12 mouse cellular contexts compared by ENCODE assay signal in genomic region chr2:168104375-168105144, GRCm38 (mm10). TPM values are rescaled to one million over a fixed set of nuclear protein-coding genes. Genes with fewer than 3 reads are reported as not detected.
A peak's percentile ranks its signal among the peaks of the same experiment; 100 is the strongest.
DNase-seq lines count a peak whose midpoint lies in the region; ATAC-seq and TF ChIP-seq lines count a peak whose summit lies in the region.
"Had no signal": no experiment of that assay in that cellular context is flagged by ENCODE, and none has a peak within 500 bp of the region (broad histone marks: within the 10 kb centered on the region; RNA-seq: fewer than 3 reads in every experiment).

No protein-coding gene starts in this region.

- peak; percentile 47 for DNase-seq in brain, embryonic 14.5 days (ENCODE audit: low read depth)
- peak; percentile 93 for DNase-seq in kidney, adult 9 months
- DNase-seq in right cerebral cortex, postnatal 36 days (ENCODE audit: low spot score in 2 of 2), result no peak
- no peak for DNase-seq in embryo, embryonic 11 days
- DNase-seq: heart, adult 11 months had no signal

- 66% methylated on average over 22 of the region's 22 CpGs for WGBS in liver, embryonic 15.5 days (ENCODE audit: insufficient replicate concordance)
- 61% methylated on average over 22 of the region's 22 CpGs for WGBS in stomach, embryonic 15.5 days
- 69% methylated on average over 22 of the region's 22 CpGs for WGBS in heart, embryonic 11.5 days (ENCODE audit: insufficient replicate concordance)

- peak overlapping the region; percentile 33; the same call in 1 of the 2 replicates for H3K4me2 ChIP-seq in liver, embryonic 15.5 days
- no peak overlapping the region for H3K4me2 ChIP-seq in stomach, embryonic 15.5 days
- H3K4me2 ChIP-seq in heart, embryonic 11.5 days, result no peak overlapping the region
- H3K4me2 ChIP-seq: forebrain, embryonic 12.5 days; hindbrain, embryonic 12.5 days; midbrain, embryonic 12.5 days had no signal

- no peaks in the 10 kb centered on the region for H3K36me3 ChIP-seq in liver, embryonic 15.5 days (replicated peaks)
- no peaks in the 10 kb centered on the region for H3K36me3 ChIP-seq in stomach, embryonic 15.5 days
- no peaks in the 10 kb centered on the region; the same call in 1 of the 2 replicates for H3K36me3 ChIP-seq in heart, embryonic 11.5 days (ENCODE audit: control insufficient read depth, insufficient read depth, low read length)

- ATAC-seq in liver, embryonic 15.5 days (ENCODE audit: insufficient read depth), result peak; percentile 83
- ATAC-seq in stomach, embryonic 15.5 days (ENCODE audit: insufficient read depth, low FRiP score, low read depth), result peak; percentile 89
- no peak for ATAC-seq in heart, embryonic 11.5 days (replicated peaks; ENCODE audit: insufficient number of reproducible peaks, low FRiP score, low TSS enrichment)

- peak overlapping the region; percentile 77 for H3K27ac ChIP-seq in liver, embryonic 15.5 days (replicated peaks)
- H3K27ac ChIP-seq in stomach, embryonic 15.5 days, result peak overlapping the region; percentile 72
- H3K27ac ChIP-seq in heart, embryonic 11.5 days (ENCODE audit: low read depth, low read length), result no peak overlapping the region
- H3K27ac ChIP-seq: forebrain, embryonic 12.5 days; hindbrain, embryonic 12.5 days; left cerebral cortex, adult 2 months; midbrain, embryonic 12.5 days had no signal

- no peaks in the 10 kb centered on the region for H3K27me3 ChIP-seq in liver, embryonic 15.5 days
- H3K27me3 ChIP-seq in stomach, embryonic 15.5 days (replicated peaks), result no peaks in the 10 kb centered on the region
- no peaks in the 10 kb centered on the region for H3K27me3 ChIP-seq in heart, embryonic 11.5 days (ENCODE audit: control insufficient read depth, insufficient read depth, low read length)
- H3K27me3 ChIP-seq: forebrain, embryonic 12.5 days; hindbrain, embryonic 12.5 days; midbrain, embryonic 12.5 days had no signal

- no peaks in the 10 kb centered on the region for H3K9me3 ChIP-seq in liver, embryonic 15.5 days (replicated peaks)
- H3K9me3 ChIP-seq in stomach, embryonic 15.5 days, result no peaks in the 10 kb centered on the region
- H3K9me3 ChIP-seq in heart, embryonic 11.5 days (replicated peaks; ENCODE audit: control insufficient read depth, low read length), result no peaks in the 10 kb centered on the region
- H3K9me3 ChIP-seq: forebrain, embryonic 12.5 days; hindbrain, embryonic 12.5 days; midbrain, embryonic 12.5 days had no signal

- no peak overlapping the region; the same call in 1 of the 2 replicates for H3K9ac ChIP-seq in liver, embryonic 15.5 days
- H3K9ac ChIP-seq in stomach, embryonic 15.5 days, result no peak overlapping the region
- H3K9ac ChIP-seq in heart, embryonic 11.5 days (ENCODE audit: low read depth, low read length), result no peak overlapping the region
- H3K9ac ChIP-seq: forebrain, embryonic 12.5 days; hindbrain, embryonic 12.5 days; midbrain, embryonic 12.5 days had no signal

- no peak for TF ChIP-seq CTCF in brain, embryonic 14.5 days (IDR thresholded peaks at IDR 0.05; ENCODE audit: borderline replicate concordance, extremely low read depth, insufficient read depth, insufficient read length)

- H3K4me1 ChIP-seq in liver, embryonic 15.5 days (replicated peaks), result 0 out of 2 replicates have a peak, but pooled peaks cover 3% of the 10 kb centered on the region
- peaks cover 12% of the 10 kb centered on the region; the same call in 1 of the 2 replicates for H3K4me1 ChIP-seq in stomach, embryonic 15.5 days
- no peaks in the 10 kb centered on the region for H3K4me1 ChIP-seq in heart, embryonic 11.5 days (ENCODE audit: control insufficient read depth, insufficient read depth, low read length)

- TF ChIP-seq POLR2A in brain, embryonic 14.5 days (IDR thresholded peaks at IDR 0.05; ENCODE audit: borderline replicate concordance, extremely low read depth, insufficient read depth, insufficient read length, poor library complexity, severe bottlenecking), result no peak

- H3K4me3 ChIP-seq in liver, embryonic 15.5 days (replicated peaks), result no peak overlapping the region
- H3K4me3 ChIP-seq in stomach, embryonic 15.5 days (replicated peaks), result no peak overlapping the region
- H3K4me3 ChIP-seq in heart, embryonic 11.5 days (ENCODE audit: low read depth, low read length), result no peak overlapping the region
- H3K4me3 ChIP-seq: forebrain, embryonic 12.5 days; hindbrain, embryonic 12.5 days; left cerebral cortex, adult 2 months; midbrain, embryonic 12.5 days had no signal

RNA-seq across cellular contexts. Expression of gene Pard6b, which starts 23.8 kb away (rescaled TPM):
- polyA plus RNA-seq in brain, embryonic 14.5 days (2012; rRNA removed), result 8.0 and 10.3 TPM in 2 replicates
- 2.6 and 2.9 TPM in 2 replicates for polyA plus RNA-seq in liver, embryonic 15.5 days (2015; fragmentation: Nextera tagmentation; extraction: Ambion mirVana)
- 12.7 and 14.9 TPM in 2 replicates for polyA plus RNA-seq in stomach, embryonic 15.5 days (2015; fragmentation: Nextera tagmentation; extraction: Ambion mirVana)
- 8.9 and 11.8 TPM in 2 replicates for polyA plus RNA-seq in heart, embryonic 11.5 days (2014; fragmentation: Nextera tagmentation; extraction: Ambion mirVana)

Comparison
In these comparisons a context has a peak if more than half of its experiments do, and no peak if none do; other contexts are left out.
1. DNase-seq: peak in brain, embryonic 14.5 days (single experiment) and kidney, adult 9 months (single experiment); none in right cerebral cortex, postnatal 36 days (0 of 2) and embryo, embryonic 11 days (single experiment).